Mouse (Mus musculus) heart, adult 2 months (tissue): ENCODE measurements around the gene Rnf216. TPM values are rescaled to one million over a fixed set of nuclear protein-coding genes. Genes with fewer than 3 reads are reported as not detected.

Source experiments
- DNase-seq, 2 experiments: peaks; one replicate each; pipeline ENCODE4 v3.0.0; 2021
- H3K27ac ChIP-seq: fragments of 200-600 bp; 2 replicates; pipeline ENCODE4 v1.8.1; 2022
- H3K27me3 ChIP-seq: fragments of 200-500 bp; 2 replicates; pipeline ENCODE4 v1.6.1; 2012; ENCODE audit warnings: mild to moderate bottlenecking, low read length, inconsistent platforms, mixed read lengths; ENCODE audit not compliant: control insufficient read depth, insufficient read depth
- H3K36me3 ChIP-seq: fragments of 200-500 bp; 2 replicates; pipeline ENCODE4 v1.6.1; 2012; ENCODE audit warnings: low read length, inconsistent platforms; ENCODE audit not compliant: control insufficient read depth, insufficient read depth
- H3K4me1 ChIP-seq: fragments of 200-500 bp; 2 replicates; pipeline ENCODE4 v1.6.1; 2011; ENCODE audit warnings: low read length; ENCODE audit not compliant: control insufficient read depth, insufficient read depth
- H3K4me3 ChIP-seq: fragments of 200-600 bp; 2 replicates; pipeline ENCODE4 v1.8.1; 2022
- H3K79me2 ChIP-seq: fragments of 200-500 bp; replicated peaks from 2 replicates; pipeline ENCODE4 v1.6.1; 2012; ENCODE audit warnings: mild to moderate bottlenecking, inconsistent platforms, low read length, moderate library complexity, mixed read lengths; ENCODE audit not compliant: control insufficient read depth, insufficient read depth
- H3K9ac ChIP-seq: fragments of 200-500 bp; 2 replicates; pipeline ENCODE4 v1.6.1; 2012; ENCODE audit warnings: low read depth, mild to moderate bottlenecking, control low read depth, inconsistent platforms, low read length, mixed read lengths
- CTCF ChIP-seq: fragments of 200-600 bp; IDR thresholded peaks from 2 replicates; pipeline ENCODE4 v1.8.1; 2022; ENCODE audit warnings: antibody characterized with exemption, mild to moderate bottlenecking, moderate library complexity
- EP300 ChIP-seq: fragments of 200-500 bp; IDR thresholded peaks from 2 replicates; pipeline ENCODE4 v1.6.1; 2011; ENCODE audit warnings: low read depth, low read length, control low read depth; ENCODE audit not compliant: insufficient read depth
- POLR2A ChIP-seq: fragments of 200-500 bp; IDR thresholded peaks from 2 replicates; pipeline ENCODE4 v1.6.1; 2011; ENCODE audit warnings: mild to moderate bottlenecking, low read depth, low read length, control low read depth; ENCODE audit not compliant: insufficient read depth
- whole genome bisulfite sequencing: fragments of 180-500 bp; shearing (Covaris S2); methylation state at CpG from one replicate; pipeline ENCODE4 v1.1.7; 2018; 5-methylcytosine and 5-hydroxymethylcytosine counted together
- intact Hi-C: fragments of 180-260 bp; cut with DNase I; formaldehyde crosslinking; loops from one replicate; pipeline ENCODE4 v1.15.1; 2025
- microRNA-seq, 2 experiments: library from miRNA; unstranded; fragments of <30 nt; microRNA quantifications; one replicate each; pipeline ENCODE4 v1.2.0; 2021
- polyA plus RNA-seq: library from polyadenylated mRNA; depleted of rRNA; stranded (reverse); fragments of >200 nt; gene quantifications from 2 replicates; pipeline ENCODE4 v1.2.3, GENCODE M21; 2012; rRNA removed
- total RNA-seq, 2 experiments: library from RNA; stranded (reverse); gene quantifications; 2 replicates each; pipeline ENCODE4 v1.2.3; 2021

Rnf216 gene
- total and polyA plus RNA-seq, 3 experiments, result 16.5 to 23.8 (median 23.3) TPM

GRCm38 (mm10) chr5:142947460-142947859 lies 165.3 kb downstream of the Rnf216 start:
- WGBS, result 62% methylated on average over 7 of the region's 7 CpGs
- peaks cover 7% of the 10 kb centered on the region for H3K4me1 ChIP-seq
- DNase-seq, result no peak
- no peak overlapping the region for H3K9ac ChIP-seq
- H3K79me2 ChIP-seq, result no peaks in the 10 kb centered on the region
- no peaks in the 10 kb centered on the region for H3K36me3 ChIP-seq
- no peak overlapping the region for H3K4me3 ChIP-seq
- no peak overlapping the region for H3K27ac ChIP-seq
- H3K27me3 ChIP-seq, result no peaks in the 10 kb centered on the region
- intact Hi-C loops, result no loop called here
- no peak for TF ChIP-seq EP300
- TF ChIP-seq POLR2A, result no peak
- no peak for TF ChIP-seq CTCF

- 40% methylated on average over 8 of the region's 8 CpGs for WGBS
- Histone ChIP-seq H3K4me3 (no peak overlapping the region), H3K27ac (no peak overlapping the region), H3K9ac (no peak overlapping the region), H3K27me3 (no peaks in the 10 kb centered on the region), H3K4me1 (peaks cover 6% of the 10 kb centered on the region), H3K79me2 (no peaks in the 10 kb centered on the region), H3K36me3 (no peaks in the 10 kb centered on the region)
- DNase-seq, result peak; percentile 58 to 82
- TF ChIP-seq EP300, result peak; percentile 97
- TF ChIP-seq CTCF, result no peak
- intact Hi-C loops, result loop anchor here (1.0 kb wide), 1 partner anchor 14 kb away; no protein-coding TSS in a partner anchor
Observed at GRCm38 (mm10) chr5:142944979-142945682, 167.7 kb downstream of the Rnf216 start.

Small RNA genes within 50 kb of the gene (microRNA-seq; reads per million reads assigned to microRNA genes)
- gene Gm44405, result 0 reads per million in 2 experiments

Other genes with a start within 250 kb of the Rnf216 start
- 1 to 10 TPM; 4.0 to 4.5 TPM for gene Fbxl18, start 217.6 kb downstream of the Rnf216 start, total RNA-seq
- gene Fbxl18, start 217.6 kb downstream of the Rnf216 start, polyA plus RNA-seq, result 6.9 and 7.6 TPM in 2 replicates
- gene Actb, start 206.2 kb downstream of the Rnf216 start, total RNA-seq, result 100 to 1,000 TPM; 679 to 987 TPM
- gene Actb, start 206.2 kb downstream of the Rnf216 start, polyA plus RNA-seq, result 1,148 and 1,181 TPM in 2 replicates
- 10 to 100 TPM; 18.7 to 22.5 TPM for gene Fscn1, start 152.7 kb downstream of the Rnf216 start, total RNA-seq
- gene Fscn1, start 152.7 kb downstream of the Rnf216 start, polyA plus RNA-seq, result 37.0 and 47.7 TPM in 2 replicates
- gene Olfr718-ps1, start 34.6 kb upstream of the Rnf216 start, total RNA-seq, result not detected
- not detected in 2 replicates for gene Olfr718-ps1, start 34.6 kb upstream of the Rnf216 start, polyA plus RNA-seq
- 1 to 10 TPM; 4.3 to 4.4 TPM for gene Rbak, start 67.8 kb upstream of the Rnf216 start, total RNA-seq
- gene Rbak, start 67.8 kb upstream of the Rnf216 start, polyA plus RNA-seq, result 1.9 and 3.6 TPM in 2 replicates
- gene Spdye4b, start 68.0 kb upstream of the Rnf216 start, total RNA-seq, result not detected
- gene Spdye4b, start 68.0 kb upstream of the Rnf216 start, polyA plus RNA-seq, result not detected in 2 replicates
- gene Spdye4a, start 113.9 kb upstream of the Rnf216 start, total RNA-seq, result not detected
- gene Spdye4a, start 113.9 kb upstream of the Rnf216 start, polyA plus RNA-seq, result 0.14 TPM in 1 of 2 replicates, not detected in the other
- 1 to 10 TPM; 7.9 to 8.2 TPM for gene Zfp12, start 122.2 kb upstream of the Rnf216 start, total RNA-seq
- gene Zfp12, start 122.2 kb upstream of the Rnf216 start, polyA plus RNA-seq, result 6.7 and 12.7 TPM in 2 replicates
- 1 to 10 TPM; 4.5 to 5.4 TPM for gene Zfp316, start 157.0 kb upstream of the Rnf216 start, total RNA-seq
- 3.0 and 3.6 TPM in 2 replicates for gene Zfp316, start 157.0 kb upstream of the Rnf216 start, polyA plus RNA-seq
- under 1 TPM; 0.13 to 0.14 TPM for gene Zfp853, start 180.6 kb upstream of the Rnf216 start, total RNA-seq
- gene Zfp853, start 180.6 kb upstream of the Rnf216 start, polyA plus RNA-seq, result 0.35 and 0.39 TPM in 2 replicates
- 10 to 100 TPM; 16.9 to 17.5 TPM for gene E130309D02Rik, start 202.4 kb upstream of the Rnf216 start, total RNA-seq
- 13.1 and 13.3 TPM in 2 replicates for gene E130309D02Rik, start 202.4 kb upstream of the Rnf216 start, polyA plus RNA-seq
- gene Zdhhc4, start 216.3 kb upstream of the Rnf216 start, total RNA-seq, result 10 to 100 TPM; 26.6 to 26.7 TPM
- gene Zdhhc4, start 216.3 kb upstream of the Rnf216 start, polyA plus RNA-seq, result 48.4 and 49.7 TPM in 2 replicates
- not detected for gene Grid2ip, start 244.3 kb upstream of the Rnf216 start, total RNA-seq
- gene Grid2ip, start 244.3 kb upstream of the Rnf216 start, polyA plus RNA-seq, result not detected in 2 replicates